Mouse (Mus musculus): ENCODE data around the gene Slpi. TPM values are rescaled to one million over a fixed set of nuclear protein-coding genes. Genes with fewer than 3 reads are reported as not detected.

Gene Slpi
- polyA plus RNA-seq, 1 experiment from 2014 or later, result 0.24 TPM

- H3K36me3 ChIP-seq (ENCODE audit: inconsistent target), result no peaks in the 10 kb centered on the region
- H3K4me3 ChIP-seq (ENCODE audit: inconsistent target), result no peak overlapping the region
- 57% methylated on average over 5 of the region's 5 CpGs for WGBS (ENCODE audit: missing documents)
- H3K79me2 ChIP-seq (ENCODE audit: inconsistent target), result no peaks in the 10 kb centered on the region
- no peak overlapping the region for H3K27ac ChIP-seq
Observed at GRCm38 (mm10) chr2:164405519-164405918, 16.6 kb upstream of the Slpi start.

GRCm38 (mm10) chr2:164405060-164405459 is 16.2 kb upstream of the Slpi start, which contains the start of gene Matn4:
TSS of gene Matn4 (minus strand) at chr2:164405160.
- H3K4me3 ChIP-seq (ENCODE audit: inconsistent target), result no peak within 1 kb of the TSS

GRCm38 (mm10) chr2:164404082-164404990 is 15.4 kb upstream of the Slpi start:
- H3K4me3 ChIP-seq (ENCODE audit: inconsistent target), result no peak overlapping the region
- WGBS (ENCODE audit: missing documents), result 12% methylated on average over 44 of the region's 49 CpGs

More at GRCm38 (mm10) chr2:164405060-164405459, 16.2 kb upstream of the Slpi start, which contains the start of gene Matn4:
- Histone ChIP-seq H3K79me2 (ENCODE audit: inconsistent target) (no peaks in the 10 kb centered on the region), H3K27ac (no peak within 1 kb of the TSS), H3K36me3 (ENCODE audit: inconsistent target) (no peaks in the 10 kb centered on the region)
- 27% methylated on average over 9 of the region's 9 CpGs for WGBS (ENCODE audit: missing documents)

GRCm38 (mm10) chr2:164403396-164404081 is 14.6 kb upstream of the Slpi start:
- WGBS (ENCODE audit: missing documents), result 24% methylated on average over 14 of the region's 14 CpGs
- no peak overlapping the region for H3K27ac ChIP-seq
- no peaks in the 10 kb centered on the region for H3K36me3 ChIP-seq (ENCODE audit: inconsistent target)
- no peaks in the 10 kb centered on the region for H3K79me2 ChIP-seq (ENCODE audit: inconsistent target)
- H3K4me3 ChIP-seq (ENCODE audit: inconsistent target), result no peak overlapping the region

More at GRCm38 (mm10) chr2:164404082-164404990, 15.4 kb upstream of the Slpi start:
- Histone ChIP-seq H3K79me2 (ENCODE audit: inconsistent target) (no peaks in the 10 kb centered on the region), H3K27ac (no peak overlapping the region), H3K36me3 (ENCODE audit: inconsistent target) (no peaks in the 10 kb centered on the region)

- H3K4me3 ChIP-seq (ENCODE audit: inconsistent target), result no peak within 1 kb of the TSS
- H3K36me3 ChIP-seq (ENCODE audit: inconsistent target), result no peaks in the 10 kb centered on the region
- H3K79me2 ChIP-seq (ENCODE audit: inconsistent target), result no peaks in the 10 kb centered on the region
- WGBS (ENCODE audit: missing documents), result 8% methylated on average over 17 of the region's 17 CpGs
- no peak within 1 kb of the TSS for H3K27ac ChIP-seq
Observed at GRCm38 (mm10) chr2:164402906-164403305, 14.0 kb upstream of the Slpi start, which contains the start of gene Rbpjl. TSS of gene Rbpjl (plus strand) at chr2:164403141.

GRCm38 (mm10) chr2:164396911-164397310 is 8.0 kb upstream of the Slpi start:
- no peaks in the 10 kb centered on the region for H3K36me3 ChIP-seq (ENCODE audit: inconsistent target)
- H3K4me3 ChIP-seq (ENCODE audit: inconsistent target), result no peak overlapping the region
- no peak overlapping the region for H3K27ac ChIP-seq
- no peaks in the 10 kb centered on the region for H3K79me2 ChIP-seq (ENCODE audit: inconsistent target)
- 69% methylated on average over 12 of the region's 12 CpGs for WGBS (ENCODE audit: missing documents)

- WGBS (ENCODE audit: missing documents), result 21% methylated on average over 7 of the region's 7 CpGs
Observed at GRCm38 (mm10) chr2:164396076-164396475, 7.2 kb upstream of the Slpi start.

GRCm38 (mm10) chr2:164393126-164393525 is 4.2 kb upstream of the Slpi start:
- no peaks in the 10 kb centered on the region for H3K36me3 ChIP-seq (ENCODE audit: inconsistent target)
- WGBS (ENCODE audit: missing documents), result 86% methylated on average over 29 of the region's 29 CpGs
- H3K27ac ChIP-seq, result no peak overlapping the region
- no peak overlapping the region for H3K4me3 ChIP-seq (ENCODE audit: inconsistent target)
- no peaks in the 10 kb centered on the region for H3K79me2 ChIP-seq (ENCODE audit: inconsistent target)

More at GRCm38 (mm10) chr2:164396076-164396475, 7.2 kb upstream of the Slpi start:
- no peak overlapping the region for H3K27ac ChIP-seq
- no peaks in the 10 kb centered on the region for H3K79me2 ChIP-seq (ENCODE audit: inconsistent target)
- no peaks in the 10 kb centered on the region for H3K36me3 ChIP-seq (ENCODE audit: inconsistent target)
- H3K4me3 ChIP-seq (ENCODE audit: inconsistent target), result no peak overlapping the region

GRCm38 (mm10) chr2:164389499-164389898 is 604 bp upstream of the Slpi start:
- Histone ChIP-seq H3K36me3 (ENCODE audit: inconsistent target) (no peaks in the 10 kb centered on the region), H3K79me2 (ENCODE audit: inconsistent target) (no peaks in the 10 kb centered on the region), H3K27ac (no peak overlapping the region), H3K4me3 (ENCODE audit: inconsistent target) (no peak overlapping the region)
- 2% methylated on average over 30 of the region's 30 CpGs for WGBS (ENCODE audit: missing documents)

- H3K36me3 ChIP-seq (ENCODE audit: inconsistent target), result no peaks in the 10 kb centered on the region
- 17% methylated on average over 8 of the region's 8 CpGs for WGBS (ENCODE audit: missing documents)
- no peak overlapping the region for H3K27ac ChIP-seq
Observed at GRCm38 (mm10) chr2:164386953-164387352, 1.9 kb downstream of the Slpi start.

GRCm38 (mm10) chr2:164385927-164386763 is 2.8 kb downstream of the Slpi start:
- WGBS (ENCODE audit: missing documents), result 31% methylated on average over 18 of the region's 18 CpGs
- Histone ChIP-seq H3K4me3 (ENCODE audit: inconsistent target) (no peak overlapping the region), H3K36me3 (ENCODE audit: inconsistent target) (no peaks in the 10 kb centered on the region), H3K79me2 (ENCODE audit: inconsistent target) (no peaks in the 10 kb centered on the region), H3K27ac (no peak overlapping the region)

More at GRCm38 (mm10) chr2:164386953-164387352, 1.9 kb downstream of the Slpi start:
- no peaks in the 10 kb centered on the region for H3K79me2 ChIP-seq (ENCODE audit: inconsistent target)
- no peak overlapping the region for H3K4me3 ChIP-seq (ENCODE audit: inconsistent target)

- Histone ChIP-seq H3K79me2 (ENCODE audit: inconsistent target) (no peaks in the 10 kb centered on the region), H3K4me3 (ENCODE audit: inconsistent target) (no peak overlapping the region), H3K36me3 (ENCODE audit: inconsistent target) (no peaks in the 10 kb centered on the region), H3K27ac (no peak overlapping the region)
- WGBS (ENCODE audit: missing documents), result 28% methylated on average over 11 of the region's 11 CpGs
Observed at GRCm38 (mm10) chr2:164383656-164384399, 5.1 kb downstream of the Slpi start.

- H3K36me3 ChIP-seq (ENCODE audit: inconsistent target), result no peaks in the 10 kb centered on the region
- H3K4me3 ChIP-seq (ENCODE audit: inconsistent target), result no peak overlapping the region
- no peak overlapping the region for H3K27ac ChIP-seq
- WGBS (ENCODE audit: missing documents), result 18% methylated on average over 3 of the region's 3 CpGs
- no peaks in the 10 kb centered on the region for H3K79me2 ChIP-seq (ENCODE audit: inconsistent target)
Observed at GRCm38 (mm10) chr2:164382971-164383370, 5.9 kb downstream of the Slpi start.
